Mouse (Mus musculus) ES-E14 (cell line): ENCODE measurements around the gene Mfn1.

Experiments used
- CHD2 ChIP-seq: IDR thresholded peaks from 2 replicates; pipeline ENCODE4 v1.6.1; 2014; ENCODE audit warnings: mild to moderate bottlenecking, low read depth, low read length, inconsistent platforms
- HCFC1 ChIP-seq: IDR thresholded peaks from 2 replicates; pipeline ENCODE4 v1.6.1; 2012; ENCODE audit warnings: low read length, inconsistent platforms, borderline replicate concordance; ENCODE audit not compliant: insufficient read depth
- MAFK ChIP-seq: IDR thresholded peaks from 2 replicates; pipeline ENCODE4 v1.6.1; 2014; ENCODE audit warnings: mild to moderate bottlenecking, low read depth, low read length, inconsistent platforms; ENCODE audit not compliant: insufficient read depth
- ZC3H11A ChIP-seq: IDR thresholded peaks from 2 replicates; pipeline ENCODE4 v1.6.1; 2012; ENCODE audit warnings: low read depth, mild to moderate bottlenecking, inconsistent platforms, low read length, borderline replicate concordance
- ZNF384 ChIP-seq: IDR thresholded peaks from 2 replicates; pipeline ENCODE4 v1.6.1; 2012; ENCODE audit warnings: low read depth, low read length, inconsistent platforms

DNA sequence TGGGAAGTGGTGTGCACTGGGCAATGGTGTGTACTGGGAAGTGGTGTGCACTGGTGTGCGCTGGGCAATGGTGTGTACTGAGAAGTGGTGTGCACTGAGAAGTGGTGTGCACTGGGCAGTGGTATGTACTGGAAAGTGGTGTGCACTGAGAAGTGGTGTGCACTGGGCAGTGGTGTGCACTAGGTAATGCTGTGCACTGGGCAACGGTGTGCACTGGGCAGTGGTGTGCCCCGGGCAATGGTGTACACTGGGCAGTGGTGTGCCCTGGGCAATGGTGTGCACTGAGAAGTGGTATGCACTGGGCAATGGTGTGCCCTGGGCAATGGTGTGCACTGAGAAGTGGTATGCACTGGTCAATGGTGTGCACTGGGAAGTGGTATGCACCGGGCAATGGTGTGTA lies 80.0 kb downstream of the Mfn1 start:
- TF ChIP-seq MAFK (no peak), ZC3H11A (no peak), CHD2 (no peak), ZNF384 (no peak), HCFC1 (no peak)
